Mouse (Mus musculus) mature B cell (primary cell): ENCODE results near the gene Zfp629.

ENCODE experiments used
- in situ Hi-C: fragments of 300-500 bp; cut with MboI; formaldehyde crosslinking; loops from 2 replicates; pipeline ENCODE4 v1.14.3; 2019

The Zfp629 gene

DNA sequence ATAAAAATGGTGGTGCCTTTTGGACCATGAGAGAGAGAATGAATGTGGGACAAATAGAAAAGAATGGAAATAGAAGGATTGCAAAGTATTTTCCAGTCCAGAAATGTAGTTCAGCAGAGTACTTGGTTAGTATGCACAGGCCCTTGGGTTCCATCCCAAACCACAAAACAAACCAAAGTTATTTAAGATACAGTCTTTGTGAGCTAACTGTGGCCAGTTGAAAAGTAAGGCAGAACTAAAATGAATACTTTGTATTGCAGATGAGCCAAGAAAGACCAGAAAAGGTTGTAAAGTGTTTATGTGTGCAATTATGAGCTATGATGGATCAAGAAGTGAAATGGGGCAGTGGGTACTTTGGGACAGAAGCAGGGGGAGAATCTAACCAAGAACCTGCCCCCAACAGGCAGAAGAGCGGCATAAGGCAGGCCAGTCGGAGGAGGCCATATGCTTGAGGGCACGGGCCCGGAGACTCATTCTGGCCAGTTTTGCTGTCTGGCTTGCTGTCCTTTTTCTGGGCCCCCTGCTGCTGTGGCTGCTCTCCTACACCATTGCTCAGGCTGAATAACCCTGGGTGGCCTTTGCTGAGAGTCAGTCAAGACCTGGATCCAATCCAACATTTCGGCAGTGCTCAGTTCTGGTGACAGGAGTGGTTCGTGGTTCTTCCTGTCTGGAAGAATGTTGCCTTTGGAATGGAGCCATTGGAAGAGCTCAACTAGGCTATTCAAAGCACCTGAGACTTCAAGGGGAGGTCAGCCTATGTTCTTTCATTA is 51.0 kb downstream of the Zfp629 start:
- in situ Hi-C loops: no loop called here

DNA sequence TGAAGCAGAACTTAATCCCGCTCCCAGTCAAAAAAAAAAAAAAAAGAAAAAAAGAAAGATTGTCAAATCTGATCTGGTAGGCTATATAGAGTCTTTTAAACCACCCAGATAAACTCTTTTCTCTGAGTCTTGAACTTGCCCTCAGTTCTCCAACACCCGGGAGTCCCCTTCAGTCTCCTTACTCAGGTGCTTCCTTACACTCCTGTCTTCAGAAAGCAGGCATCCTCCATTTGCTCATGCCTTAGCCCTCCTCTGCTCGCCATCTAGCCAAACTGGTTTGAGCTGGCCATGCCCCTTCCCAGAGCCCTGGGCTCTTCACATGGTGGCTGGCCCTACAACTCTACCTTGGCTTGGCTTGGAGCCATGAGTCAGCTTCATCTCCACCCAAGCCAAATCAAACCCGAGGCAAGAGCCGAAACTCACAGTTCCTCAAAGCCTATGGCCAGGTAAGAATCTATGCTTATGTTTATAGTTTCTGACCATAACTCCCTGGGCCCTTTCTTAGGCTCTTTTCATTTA is 54.2 kb downstream of the Zfp629 start, which contains the start of gene Tmem265:
Gene Tmem265, plus strand, starts transcription at position 51 of the 519 bp plus-strand sequence.
- in situ Hi-C loops: no loop called here

DNA sequence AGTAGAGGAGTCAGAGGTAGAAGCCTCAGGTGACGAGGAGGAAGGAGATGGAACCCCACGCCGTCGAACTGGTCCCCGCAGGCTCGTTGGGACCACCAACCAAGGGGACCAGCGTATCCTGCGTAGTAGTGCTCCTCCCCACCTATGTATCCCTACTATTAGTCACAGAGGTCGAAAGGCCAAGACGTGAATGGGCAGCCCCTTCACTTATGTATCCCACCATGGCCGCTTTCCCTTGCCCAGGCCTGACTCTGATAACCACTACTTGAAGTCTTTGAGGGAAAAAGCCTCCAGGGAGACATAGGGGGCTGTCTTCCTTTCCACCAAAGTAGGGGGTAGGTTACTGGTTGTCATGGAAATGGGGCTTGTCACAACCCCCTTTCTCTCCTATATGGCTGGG is 55.0 kb downstream of the Zfp629 start:
- in situ Hi-C loops: no loop called here
